Mouse (Mus musculus) bone marrow macrophage, adult 2 months (primary cell): ENCODE measurements around the gene Tab1. TPM values are rescaled to one million over a fixed set of nuclear protein-coding genes. Genes with fewer than 3 reads are reported as not detected.

ENCODE experiments used
- H3K27ac ChIP-seq: 2 replicates; pipeline ENCODE4 v1.5.1; 2012; ENCODE audit warnings: low read depth, low read length; ENCODE audit not compliant: insufficient read depth
- H3K4me1 ChIP-seq: 2 replicates; pipeline ENCODE4 v1.6.1; 2012; ENCODE audit warnings: low read length; ENCODE audit not compliant: control insufficient read depth, insufficient read depth
- H3K4me3 ChIP-seq: 2 replicates; pipeline ENCODE4 v1.5.1; 2012; ENCODE audit warnings: mild to moderate bottlenecking, low read length, moderate library complexity; ENCODE audit not compliant: insufficient read depth
- CTCF ChIP-seq: IDR thresholded peaks from 2 replicates; pipeline ENCODE4 v1.5.1; 2012; ENCODE audit warnings: low read depth, mild to moderate bottlenecking, low read length, moderate library complexity
- POLR2A ChIP-seq: IDR thresholded peaks from 2 replicates; pipeline ENCODE4 v1.6.1; 2012; ENCODE audit warnings: mild to moderate bottlenecking, low read depth, low read length, borderline replicate concordance
- polyA plus RNA-seq: library from polyadenylated mRNA; stranded (reverse); fragments of >200 nt; gene quantifications from 2 replicates; pipeline ENCODE4 v1.2.4, GENCODE M21; 2012; ENCODE audit not compliant: missing spikeins, insufficient read depth, insufficient read length

Gene Tab1
- polyA plus RNA-seq, 1 experiment: 19.2 TPM

GRCm38 (mm10) chr15:80135499-80135898, 2.6 kb downstream of the Tab1 start:
- H3K4me1 ChIP-seq: peaks cover 30% of the 10 kb centered on the region

GRCm38 (mm10) chr15:80136645-80137044, 3.7 kb downstream of the Tab1 start:
- Histone ChIP-seq H3K4me3 (no peak overlapping the region), H3K4me1 (peaks cover 25% of the 10 kb centered on the region), H3K27ac (no peak overlapping the region)
- TF ChIP-seq POLR2A (no peak), CTCF (no peak)

More at GRCm38 (mm10) chr15:80135499-80135898, 2.6 kb downstream of the Tab1 start:
- TF ChIP-seq POLR2A (no peak), CTCF (no peak)
- H3K4me3 ChIP-seq: no peak overlapping the region
- H3K27ac ChIP-seq: no peak overlapping the region

DNA sequence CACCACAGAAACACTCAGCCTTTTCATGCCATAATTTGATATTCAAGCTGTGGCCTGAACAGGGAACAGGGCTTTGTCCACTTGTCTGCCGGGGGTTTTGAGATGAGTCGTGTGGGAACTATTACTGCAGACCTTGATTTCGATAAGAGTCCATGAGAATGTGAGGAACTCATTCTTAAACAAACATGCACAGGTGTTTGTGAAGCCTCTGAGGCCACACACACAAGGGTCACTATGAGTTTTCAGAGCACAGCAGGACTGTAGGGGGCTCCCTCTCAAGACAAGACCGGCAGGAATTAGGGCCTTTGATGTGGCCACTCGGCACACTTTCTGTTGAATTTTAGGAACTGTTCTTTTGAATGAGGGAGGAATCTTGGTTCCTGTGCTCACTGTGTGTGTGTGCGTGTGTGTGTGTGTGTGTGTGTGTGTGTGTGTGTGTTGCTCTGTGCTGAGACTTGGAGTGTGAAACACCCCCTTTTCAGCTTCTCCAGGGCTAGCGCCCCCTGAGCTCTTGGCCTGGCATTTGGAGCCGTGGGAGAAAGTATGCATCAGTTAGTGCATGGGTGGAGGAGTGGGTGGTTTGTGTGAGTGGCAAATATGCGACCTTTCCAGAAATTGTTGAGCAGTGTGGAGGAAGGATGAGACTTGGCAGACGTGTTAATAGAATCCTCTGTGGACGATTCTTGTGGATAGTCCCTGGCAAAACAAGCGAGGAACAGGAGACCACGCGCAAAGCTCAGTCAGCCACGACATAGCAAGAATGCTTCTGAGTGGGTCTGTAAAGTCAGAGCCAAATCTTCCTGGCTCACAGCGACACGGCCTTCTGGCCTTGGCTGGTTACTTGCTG, 5.2 kb downstream of the Tab1 start:
- Histone ChIP-seq H3K4me3 (no peak overlapping the region), H3K4me1 (peaks cover 21% of the 10 kb centered on the region), H3K27ac (no peak overlapping the region)
- TF ChIP-seq CTCF (no peak), POLR2A (no peak)

DNA sequence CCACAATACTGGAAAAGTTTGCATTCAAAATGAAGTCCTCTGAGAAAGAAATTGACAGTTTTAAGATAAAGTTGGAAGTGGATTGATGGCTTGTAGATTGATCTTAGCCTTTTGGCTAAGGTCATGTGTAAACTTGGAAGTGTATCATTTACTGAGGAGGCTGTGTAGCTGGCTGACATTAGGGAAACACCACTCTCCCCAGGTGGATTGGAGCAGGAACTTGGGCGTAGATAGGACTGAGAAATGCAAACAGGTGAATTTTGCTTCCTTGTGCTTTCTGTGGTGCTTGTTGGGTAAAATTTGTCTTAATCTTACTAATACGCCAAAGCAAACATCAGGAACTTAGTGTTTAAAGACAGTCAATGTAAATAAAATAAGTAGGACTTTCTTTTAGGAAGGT, 7.4 kb downstream of the Tab1 start:
- no peak overlapping the region for H3K4me3 ChIP-seq
- TF ChIP-seq CTCF (no peak), POLR2A (no peak)
- no peak overlapping the region for H3K27ac ChIP-seq
- peaks cover 13% of the 10 kb centered on the region for H3K4me1 ChIP-seq

- TF ChIP-seq POLR2A: no peak
- TF ChIP-seq CTCF: no peak
- Histone ChIP-seq H3K4me3 (no peak overlapping the region), H3K27ac (no peak overlapping the region), H3K4me1 (peaks cover 13% of the 10 kb centered on the region)
Measured at GRCm38 (mm10) chr15:80140878-80141277, 8.0 kb downstream of the Tab1 start.

- no peak overlapping the region for H3K27ac ChIP-seq
- no peak overlapping the region for H3K4me3 ChIP-seq
- no peak for TF ChIP-seq CTCF
- TF ChIP-seq POLR2A: no peak
- H3K4me1 ChIP-seq: peaks cover 9% of the 10 kb centered on the region
Measured at GRCm38 (mm10) chr15:80142130-80142529, 9.2 kb downstream of the Tab1 start.

DNA sequence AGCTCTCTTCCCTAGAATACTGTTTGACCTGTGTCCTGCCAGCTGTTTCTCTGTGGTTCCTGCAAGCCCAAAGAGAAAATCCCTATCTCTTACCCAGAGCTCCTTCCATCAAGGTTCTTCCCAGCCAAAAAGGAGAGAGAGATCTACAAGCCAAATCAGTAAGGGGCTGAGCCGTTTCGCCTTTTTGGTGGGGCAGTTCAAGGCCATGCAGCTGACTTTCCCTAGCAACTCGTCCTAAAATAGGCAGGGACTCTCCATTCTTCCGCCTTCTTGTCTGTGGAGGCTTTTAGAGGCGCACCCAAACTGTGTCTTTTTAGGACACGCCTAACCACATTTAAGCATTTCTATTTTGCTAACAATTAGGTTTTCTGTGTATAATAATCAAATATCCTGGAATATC, 10.8 kb downstream of the Tab1 start:
- Histone ChIP-seq H3K4me3 (no peak overlapping the region), H3K27ac (no peak overlapping the region), H3K4me1 (no peaks in the 10 kb centered on the region)
- TF ChIP-seq POLR2A: no peak
- no peak for TF ChIP-seq CTCF

- H3K4me3 ChIP-seq: no peak overlapping the region
- H3K27ac ChIP-seq: no peak overlapping the region
- no peaks in the 10 kb centered on the region for H3K4me1 ChIP-seq
- TF ChIP-seq POLR2A: no peak
- TF ChIP-seq CTCF: no peak
Measured at GRCm38 (mm10) chr15:80145397-80145796, 12.5 kb downstream of the Tab1 start.

DNA sequence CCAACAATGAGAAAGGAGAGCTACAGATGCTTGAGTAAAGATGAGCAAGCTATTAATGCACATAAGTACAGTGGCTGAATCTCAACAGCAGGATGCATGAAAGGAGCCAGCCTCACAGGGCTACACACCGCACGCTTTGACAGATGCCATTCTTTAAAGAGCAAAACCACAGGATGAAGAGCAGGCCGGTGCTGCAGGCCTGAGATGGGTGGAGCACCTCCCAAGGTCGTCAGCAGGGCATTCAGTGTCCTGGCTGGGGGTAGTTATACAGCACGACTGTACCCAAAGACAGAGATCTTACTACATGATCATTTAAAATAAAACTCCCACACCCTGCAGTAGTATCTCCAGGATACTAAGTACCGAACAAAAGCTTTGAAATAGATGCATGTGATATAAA, 13.2 kb downstream of the Tab1 start:
- H3K4me3 ChIP-seq: no peak overlapping the region
- no peaks in the 10 kb centered on the region for H3K4me1 ChIP-seq
- no peak overlapping the region for H3K27ac ChIP-seq
- no peak for TF ChIP-seq POLR2A
- no peak for TF ChIP-seq CTCF

DNA sequence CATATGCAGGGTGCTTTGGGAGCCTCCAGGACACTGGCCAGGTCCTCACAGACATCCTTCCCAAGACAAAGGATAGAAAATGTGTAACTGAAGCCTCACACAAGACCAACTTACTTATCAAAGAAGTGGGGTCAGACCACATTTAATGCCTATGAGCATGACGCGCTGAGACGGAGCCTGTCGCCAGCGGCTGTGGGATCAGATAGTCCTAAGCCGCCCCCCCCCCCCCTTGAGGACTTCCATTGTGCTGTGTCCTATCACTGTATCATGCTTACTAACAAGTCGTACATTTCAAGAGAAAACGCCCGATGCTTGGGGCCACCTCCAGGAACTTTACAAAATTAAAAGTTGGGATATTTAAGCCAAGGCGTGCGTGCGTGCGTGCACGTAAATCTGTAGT, 14.2 kb downstream of the Tab1 start:
- no peaks in the 10 kb centered on the region for H3K4me1 ChIP-seq
- H3K4me3 ChIP-seq: no peak overlapping the region
- TF ChIP-seq CTCF (no peak), POLR2A (no peak)
- H3K27ac ChIP-seq: no peak overlapping the region

- H3K27ac ChIP-seq: no peak overlapping the region
- no peak overlapping the region for H3K4me3 ChIP-seq
- TF ChIP-seq POLR2A (no peak), CTCF (no peak)
- H3K4me1 ChIP-seq: no peaks in the 10 kb centered on the region
Measured at GRCm38 (mm10) chr15:80147511-80147910, 14.6 kb downstream of the Tab1 start.
